Mouse (Mus musculus) midbrain, embryonic 14.5 days (tissue): ENCODE measurements around the gene Usp37. TPM values are rescaled to one million over a fixed set of nuclear protein-coding genes. Genes with fewer than 3 reads are reported as not detected.

Experiments used
- ATAC-seq: fragments of 200-750 bp; cut with Nextera tagmentation; 2 replicates; pipeline ENCODE4 v1.8.0; 2017; ENCODE audit warnings: moderate number of reproducible peaks, moderate library complexity; ENCODE audit not compliant: low FRiP score, low TSS enrichment
- DNase-seq: peaks from one replicate; pipeline ENCODE4 v3.0.0-alpha.2; 2015
- H3K27ac ChIP-seq: fragments of 300-500 bp; sonication (generic); replicated peaks from 2 replicates; pipeline ENCODE4 v1.5.1; 2014; ENCODE audit warnings: mild to moderate bottlenecking, low read depth, low read length, moderate library complexity
- H3K27me3 ChIP-seq: fragments of 300-500 bp; sonication (generic); 2 replicates; pipeline ENCODE4 v1.6.1; 2014; ENCODE audit warnings: low read length, control low read depth, mixed read lengths; ENCODE audit not compliant: control insufficient read depth, insufficient read depth
- H3K36me3 ChIP-seq: fragments of 300-500 bp; sonication (generic); 2 replicates; pipeline ENCODE4 v1.6.1; 2014; ENCODE audit warnings: low read length, control low read depth; ENCODE audit not compliant: control insufficient read depth, insufficient read depth
- H3K4me1 ChIP-seq: fragments of 300-500 bp; sonication (generic); 2 replicates; pipeline ENCODE4 v1.6.1; 2014; ENCODE audit warnings: mild to moderate bottlenecking, antibody characterized with exemption, low read length, control low read depth; ENCODE audit not compliant: control insufficient read depth, insufficient read depth
- H3K4me2 ChIP-seq: fragments of 300-500 bp; sonication (generic); 2 replicates; pipeline ENCODE4 v1.6.1; 2014; ENCODE audit warnings: mild to moderate bottlenecking, low read length, moderate library complexity
- H3K4me3 ChIP-seq: fragments of 300-500 bp; sonication (generic); replicated peaks from 2 replicates; pipeline ENCODE4 v1.5.1; 2014; ENCODE audit warnings: low read depth, low read length
- H3K9ac ChIP-seq: fragments of 300-500 bp; sonication (generic); replicated peaks from 2 replicates; pipeline ENCODE4 v1.6.1; 2014; ENCODE audit warnings: mild to moderate bottlenecking, low read length, moderate library complexity
- H3K9me3 ChIP-seq: fragments of 300-500 bp; sonication (generic); 2 replicates; pipeline ENCODE4 v1.6.1; 2016; ENCODE audit warnings: low read length, control low read depth, mixed read lengths; ENCODE audit not compliant: control insufficient read depth
- WGBS: fragments of 180-500 bp; shearing (Covaris S2); extraction: QIAGEN DNeasy Blood & Tissue Kit; methylation state at CpG from one replicate; pipeline ENCODE4 v1.1.7; 2014; 5-methylcytosine and 5-hydroxymethylcytosine counted together
- polyA plus RNA-seq: library from polyadenylated mRNA; unstranded; fragments of >200 nt; fragmentation: Nextera tagmentation; extraction: Ambion mirVana; gene quantifications from 2 replicates; pipeline ENCODE4 v1.2.1, GENCODE M21; 2014

The Usp37 gene
- polyA plus RNA-seq, 1 experiment from 2014 or later: 33.1 TPM

DNA sequence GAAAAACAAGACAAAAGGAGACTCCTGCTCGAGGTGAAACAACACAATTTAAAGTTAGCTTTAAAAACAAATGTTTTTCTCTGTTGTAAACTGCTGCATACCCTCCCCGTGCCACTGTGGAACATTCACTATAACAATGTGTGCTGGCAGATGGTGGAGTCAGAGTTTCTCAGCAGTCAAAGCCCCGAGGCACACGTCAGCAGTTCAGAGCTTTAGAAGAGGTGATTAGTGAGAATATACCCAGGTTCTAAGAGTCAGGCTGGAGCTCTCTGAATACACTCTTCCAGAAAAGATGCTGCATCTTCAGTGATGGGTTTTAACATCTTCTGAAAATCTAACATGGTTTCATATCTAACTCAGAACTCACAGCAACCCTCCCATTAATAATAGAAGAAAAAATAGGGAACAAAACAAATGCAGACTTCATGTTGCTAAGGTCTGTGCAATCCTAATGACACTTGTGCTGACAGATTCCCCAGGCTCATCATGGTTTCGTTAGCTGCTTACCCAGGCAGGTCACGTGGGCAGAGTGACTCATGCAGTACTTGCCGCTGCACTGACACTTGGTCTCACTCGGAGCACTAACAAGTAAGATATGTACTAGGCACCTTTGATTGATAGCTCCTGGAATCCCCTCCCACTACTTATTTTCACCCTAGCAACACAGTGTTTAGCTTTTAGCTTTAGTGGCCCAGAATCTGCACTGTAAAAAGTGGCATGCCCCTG is 106.2 kb downstream of the Usp37 start:
- Histone ChIP-seq H3K9ac (no peak overlapping the region), H3K4me1 (no peaks in the 10 kb centered on the region), H3K27ac (no peak overlapping the region), H3K27me3 (no peaks in the 10 kb centered on the region), H3K4me2 (no peak overlapping the region), H3K9me3 (no peaks in the 10 kb centered on the region), H3K4me3 (no peak overlapping the region), H3K36me3 (peaks cover 54% of the 10 kb centered on the region)
- 81% methylated on average over 8 of the region's 8 CpGs for WGBS
- DNase-seq (peak; percentile 17), ATAC-seq (no peak)

DNA sequence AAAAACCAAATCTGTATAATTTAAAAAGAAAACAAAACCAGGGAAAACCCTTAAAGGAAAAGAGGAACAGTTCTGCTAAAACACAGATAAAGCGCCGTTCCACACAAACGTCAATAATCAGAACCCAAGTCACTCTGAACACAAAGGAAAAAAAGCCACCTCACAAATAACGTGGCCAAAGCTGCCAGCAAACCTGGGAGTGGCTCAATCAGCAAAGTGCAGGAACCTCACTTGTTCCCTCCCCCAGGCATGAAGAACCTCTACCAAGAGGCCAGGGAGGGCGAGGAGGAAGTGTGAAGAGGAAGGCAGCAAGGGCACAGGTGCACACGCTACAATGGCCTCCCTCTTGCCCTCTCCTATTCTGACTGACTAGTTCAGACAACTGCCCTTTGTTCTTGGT is 108.5 kb downstream of the Usp37 start:
- DNase-seq (no peak), ATAC-seq (no peak)
- H3K9ac ChIP-seq: no peak overlapping the region
- H3K9me3 ChIP-seq: no peaks in the 10 kb centered on the region
- peaks cover 44% of the 10 kb centered on the region for H3K36me3 ChIP-seq
- no peaks in the 10 kb centered on the region for H3K27me3 ChIP-seq
- no peak overlapping the region for H3K27ac ChIP-seq
- 90% methylated on average over 6 of the region's 6 CpGs for WGBS
- H3K4me2 ChIP-seq: no peak overlapping the region
- no peaks in the 10 kb centered on the region for H3K4me1 ChIP-seq
- no peak overlapping the region for H3K4me3 ChIP-seq

DNA sequence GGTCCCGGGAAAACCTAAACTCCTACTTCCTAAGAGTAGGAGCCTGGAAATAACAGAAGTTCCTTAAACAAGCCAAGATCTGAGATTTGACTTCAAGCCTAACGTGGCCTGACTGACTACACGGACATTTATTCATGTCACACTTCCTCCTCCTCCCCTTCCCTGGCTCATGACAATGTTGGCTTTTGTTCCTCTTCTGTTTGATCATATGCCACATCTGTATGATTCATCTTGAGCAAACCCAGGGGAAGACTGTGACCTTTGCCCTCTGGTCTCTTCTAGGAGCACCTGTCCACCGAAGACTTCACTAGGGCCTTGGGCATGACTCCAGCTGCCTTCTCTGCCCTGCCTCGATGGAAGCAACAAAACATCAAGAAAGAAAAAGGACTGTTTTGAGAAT is 109.5 kb downstream of the Usp37 start:
- DNase-seq: no peak
- ATAC-seq: no peak
- no peak overlapping the region for H3K4me2 ChIP-seq
- no peak overlapping the region for H3K27ac ChIP-seq
- peaks cover 38% of the 10 kb centered on the region for H3K36me3 ChIP-seq
- H3K9ac ChIP-seq: no peak overlapping the region
- no peaks in the 10 kb centered on the region for H3K9me3 ChIP-seq
- H3K27me3 ChIP-seq: no peaks in the 10 kb centered on the region
- WGBS: 77% methylated on average over 5 of the region's 5 CpGs
- H3K4me3 ChIP-seq: no peak overlapping the region
- no peaks in the 10 kb centered on the region for H3K4me1 ChIP-seq

DNA sequence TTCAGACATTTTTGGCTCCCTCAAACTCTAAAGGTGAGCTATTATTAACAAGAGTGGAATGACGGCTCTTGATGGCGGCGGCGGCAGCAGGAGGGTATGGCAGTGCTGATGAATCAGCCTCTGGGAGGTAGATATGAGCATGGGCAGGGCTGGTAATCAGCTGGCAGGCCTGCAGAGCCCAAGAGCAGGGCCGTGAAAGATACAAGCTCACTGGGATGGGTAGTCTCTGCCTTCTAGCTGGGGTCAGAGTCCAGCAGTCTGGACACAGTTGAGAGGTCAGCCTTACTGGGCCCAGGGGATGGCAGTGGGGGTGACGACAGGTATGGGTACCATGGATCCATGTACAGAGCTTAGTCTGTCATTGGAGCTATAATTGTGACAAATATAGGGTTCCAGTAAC is 110.9 kb downstream of the Usp37 start:
- no peak overlapping the region for H3K9ac ChIP-seq
- H3K4me3 ChIP-seq: no peak overlapping the region
- ATAC-seq (no peak), DNase-seq (no peak)
- H3K4me2 ChIP-seq: no peak overlapping the region
- no peak overlapping the region for H3K27ac ChIP-seq
- H3K27me3 ChIP-seq: no peaks in the 10 kb centered on the region
- peaks cover 25% of the 10 kb centered on the region for H3K36me3 ChIP-seq
- no peaks in the 10 kb centered on the region for H3K9me3 ChIP-seq
- H3K4me1 ChIP-seq: no peaks in the 10 kb centered on the region
- 92% methylated on average over 6 of the region's 6 CpGs for WGBS

DNA sequence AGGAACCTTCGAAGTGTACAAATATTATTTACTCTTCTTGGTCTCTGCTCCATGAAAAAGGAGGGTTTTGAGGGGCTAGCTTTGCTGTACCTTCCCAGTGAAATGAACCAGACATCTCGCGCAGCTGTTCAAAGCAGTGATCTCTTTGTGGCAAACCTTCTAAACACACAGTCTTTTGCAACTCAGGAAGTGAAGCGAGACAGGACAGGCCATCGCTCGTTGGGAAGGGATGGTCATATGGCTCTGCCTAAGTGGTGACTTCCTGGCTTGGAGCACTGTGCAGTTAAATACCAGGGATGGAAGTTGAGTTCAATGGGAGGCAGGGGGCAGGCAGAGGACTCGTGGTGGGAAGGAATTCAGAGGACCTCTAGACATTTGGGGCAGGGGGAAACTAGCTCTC is 118.2 kb downstream of the Usp37 start:
- 78% methylated on average over 7 of the region's 7 CpGs for WGBS
- Histone ChIP-seq H3K27me3 (no peaks in the 10 kb centered on the region), H3K4me2 (no peak overlapping the region), H3K4me1 (no peaks in the 10 kb centered on the region), H3K4me3 (no peak overlapping the region), H3K9me3 (no peaks in the 10 kb centered on the region), H3K9ac (no peak overlapping the region), H3K36me3 (no peaks in the 10 kb centered on the region), H3K27ac (no peak overlapping the region)
- DNase-seq (no peak), ATAC-seq (no peak)

DNA sequence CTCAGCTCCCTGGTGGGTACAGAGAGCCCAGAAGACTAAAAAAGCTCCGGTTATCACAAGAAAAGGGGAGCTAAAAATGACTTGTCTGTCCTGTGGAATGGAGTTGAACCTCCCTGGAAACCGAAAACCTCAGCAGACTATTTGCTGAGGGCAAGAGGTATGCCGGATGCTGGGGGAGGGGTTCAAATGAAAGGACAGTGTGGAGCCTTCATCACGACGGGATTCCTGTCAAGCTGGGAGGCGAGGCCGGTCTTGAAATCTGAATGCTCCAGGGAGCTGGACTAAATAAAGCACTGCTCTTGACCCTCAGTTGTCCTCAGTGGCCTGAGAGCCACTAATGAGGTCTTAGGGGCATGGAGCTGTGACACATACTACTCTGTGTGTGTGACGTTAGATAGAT is 120.9 kb downstream of the Usp37 start:
- Histone ChIP-seq H3K36me3 (no peaks in the 10 kb centered on the region), H3K9ac (no peak overlapping the region), H3K27me3 (no peaks in the 10 kb centered on the region), H3K4me2 (no peak overlapping the region), H3K4me1 (no peaks in the 10 kb centered on the region), H3K4me3 (no peak overlapping the region), H3K27ac (no peak overlapping the region), H3K9me3 (no peaks in the 10 kb centered on the region)
- WGBS: 30% methylated on average over 8 of the region's 8 CpGs
- no peak for DNase-seq
- no peak for ATAC-seq

DNA sequence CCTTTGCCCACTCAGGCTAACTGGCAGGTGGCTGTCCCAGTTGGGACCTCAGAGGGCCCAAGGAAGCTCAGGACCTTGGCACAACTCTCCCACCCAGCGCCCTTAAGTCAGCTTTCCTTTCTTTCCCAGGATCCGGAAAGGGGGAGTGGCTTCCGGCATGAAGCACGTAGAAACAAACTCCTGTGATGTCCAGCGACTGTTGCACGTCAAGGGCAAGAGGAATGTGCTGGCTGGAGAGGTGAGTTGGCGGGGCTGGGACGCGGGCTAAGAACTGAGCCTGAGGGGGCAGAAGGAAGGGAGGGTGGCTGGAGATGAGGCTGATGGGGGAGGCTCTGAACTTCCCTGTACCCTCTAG is 124.7 kb downstream of the Usp37 start:
- no peak for ATAC-seq
- Histone ChIP-seq H3K9ac (no peak overlapping the region), H3K9me3 (no peaks in the 10 kb centered on the region), H3K4me3 (no peak overlapping the region), H3K4me1 (no peaks in the 10 kb centered on the region), H3K4me2 (no peak overlapping the region), H3K27ac (no peak overlapping the region), H3K27me3 (no peaks in the 10 kb centered on the region), H3K36me3 (no peaks in the 10 kb centered on the region)
- 73% methylated on average over 9 of the region's 9 CpGs for WGBS
- no peak for DNase-seq

DNA sequence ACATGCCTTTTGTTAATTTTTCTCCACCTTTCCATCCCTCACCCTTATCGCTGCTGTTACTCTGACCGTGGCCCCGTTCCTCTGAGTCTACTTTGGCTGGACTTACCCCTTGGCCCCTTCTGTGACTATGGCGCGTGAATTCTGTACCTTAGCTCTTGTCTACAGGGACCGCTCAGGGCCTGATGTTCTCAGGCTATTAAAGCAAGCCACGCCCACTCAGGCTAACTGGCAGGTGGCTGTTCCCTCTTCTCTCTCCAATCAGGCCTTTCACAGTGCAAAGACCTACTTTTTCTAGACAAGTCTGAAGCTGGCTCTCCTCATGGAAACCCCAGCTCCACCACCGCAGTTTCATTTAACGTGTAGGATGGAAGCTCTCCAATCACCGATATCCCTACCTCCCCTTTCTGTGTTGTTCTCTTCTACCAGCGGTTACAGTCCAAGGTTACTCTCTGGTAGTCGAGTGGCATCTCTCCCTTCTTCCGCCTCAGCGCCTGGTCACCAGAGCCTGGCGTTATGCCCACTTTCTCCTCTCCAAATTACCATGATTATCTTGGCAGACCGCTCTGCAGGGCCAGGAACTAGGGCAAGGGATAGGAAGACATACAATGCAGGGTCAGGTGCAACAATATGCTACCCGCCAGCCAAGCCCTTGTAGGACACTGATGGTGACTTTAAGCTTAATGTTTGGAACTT is 125.2 kb downstream of the Usp37 start:
- Histone ChIP-seq H3K36me3 (no peaks in the 10 kb centered on the region), H3K4me3 (no peak overlapping the region), H3K4me2 (no peak overlapping the region), H3K4me1 (no peaks in the 10 kb centered on the region), H3K9me3 (no peaks in the 10 kb centered on the region), H3K27ac (no peak overlapping the region), H3K9ac (no peak overlapping the region), H3K27me3 (no peaks in the 10 kb centered on the region)
- DNase-seq (no peak), ATAC-seq (no peak)
- WGBS: 84% methylated on average over 17 of the region's 17 CpGs

DNA sequence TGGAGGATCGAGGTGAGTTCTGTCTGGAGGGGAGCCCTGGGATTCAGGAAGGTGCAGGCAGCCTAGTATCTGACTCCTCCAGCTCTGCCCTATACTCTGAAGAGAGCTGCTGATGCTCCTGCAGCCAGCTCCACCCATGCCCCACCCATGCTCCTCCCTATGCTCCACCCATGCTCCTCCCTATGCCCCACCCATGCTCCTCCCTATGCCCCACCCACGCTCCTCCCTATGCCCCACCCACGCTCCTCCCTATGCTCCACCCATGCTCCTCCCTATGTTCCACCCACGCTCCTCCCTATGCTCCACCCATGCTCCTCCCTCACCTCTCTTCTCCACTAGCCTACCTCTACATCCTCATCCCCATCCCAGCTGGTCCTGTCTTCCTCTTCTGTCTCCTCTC is 128.9 kb downstream of the Usp37 start:
- no peak overlapping the region for H3K4me2 ChIP-seq
- H3K27me3 ChIP-seq: no peaks in the 10 kb centered on the region
- H3K9ac ChIP-seq: no peak overlapping the region
- no peak overlapping the region for H3K27ac ChIP-seq
- DNase-seq (no peak), ATAC-seq (no peak)
- H3K9me3 ChIP-seq: no peaks in the 10 kb centered on the region
- no peaks in the 10 kb centered on the region for H3K36me3 ChIP-seq
- H3K4me1 ChIP-seq: no peaks in the 10 kb centered on the region
- WGBS: 42% methylated on average over 4 of the region's 4 CpGs
- H3K4me3 ChIP-seq: no peak overlapping the region
